Mouse (Mus musculus) lung, postnatal 14 days (tissue): ENCODE data around the gene Ppip5k2.
A peak's percentile ranks its signal among the peaks of the same experiment; 100 is the strongest.
"Not testable (repeated sequence)": the region's sequence is repeated elsewhere in the genome, so short reads cannot be mapped to it uniquely, and the experiment has no call there.

Source experiments
- DNase-seq: peaks from one replicate; pipeline ENCODE4 v3.0.0; 2021

Gene Ppip5k2

DNA sequence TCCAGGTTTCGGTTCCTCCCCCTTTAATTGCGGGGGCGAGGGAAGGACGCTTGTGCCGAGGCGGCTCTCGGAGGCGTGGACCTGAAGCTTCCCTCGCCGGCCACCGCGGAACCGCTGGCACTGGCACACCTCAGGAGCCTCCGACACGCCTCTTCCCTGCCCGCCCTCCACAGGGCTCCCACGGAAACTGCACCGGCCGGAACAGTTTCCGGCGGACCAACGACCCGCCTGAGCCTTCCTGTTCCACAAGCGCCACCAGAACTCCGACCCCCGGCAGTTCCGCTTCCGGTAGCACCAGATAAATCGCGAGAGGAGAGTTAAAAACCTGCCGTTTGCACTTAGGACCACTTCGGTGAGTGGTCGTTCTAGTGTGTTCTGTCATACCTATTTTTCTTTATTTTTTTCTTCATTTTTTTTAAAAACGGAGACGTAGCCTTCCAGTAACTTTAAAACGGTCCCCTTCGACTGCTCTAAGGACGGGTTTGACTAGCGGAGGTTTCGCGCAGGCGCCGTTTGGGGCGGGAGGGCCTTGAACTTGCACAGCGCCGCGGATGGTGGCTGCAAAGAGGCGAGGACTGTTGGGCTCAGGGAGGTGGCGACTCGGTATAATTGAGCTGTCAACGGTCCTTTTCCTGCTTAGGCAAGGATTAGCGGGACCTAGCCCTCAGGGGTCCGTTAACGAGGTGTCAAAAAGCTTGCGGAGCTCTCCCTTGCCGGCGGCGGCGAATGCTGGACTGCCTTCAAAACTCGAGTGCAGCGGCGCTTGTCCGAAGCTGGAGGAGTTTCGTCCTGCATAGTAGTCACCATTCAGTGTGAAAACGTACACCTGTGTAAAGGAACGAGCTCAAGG lies at the start of gene Ppip5k2, which contains the start of gene Gin1:
Ppip5k2 (minus strand) TSS at position 508 of the 850 bp plus-strand sequence.
Gin1 (plus strand) TSS at position 269 of the 850 bp plus-strand sequence.
- DNase-seq = peak; percentile 94

- no peak for DNase-seq
Observed at GRCm38 (mm10) chr1:97809255-97809912, 39.2 kb upstream of the Ppip5k2 start.

DNA sequence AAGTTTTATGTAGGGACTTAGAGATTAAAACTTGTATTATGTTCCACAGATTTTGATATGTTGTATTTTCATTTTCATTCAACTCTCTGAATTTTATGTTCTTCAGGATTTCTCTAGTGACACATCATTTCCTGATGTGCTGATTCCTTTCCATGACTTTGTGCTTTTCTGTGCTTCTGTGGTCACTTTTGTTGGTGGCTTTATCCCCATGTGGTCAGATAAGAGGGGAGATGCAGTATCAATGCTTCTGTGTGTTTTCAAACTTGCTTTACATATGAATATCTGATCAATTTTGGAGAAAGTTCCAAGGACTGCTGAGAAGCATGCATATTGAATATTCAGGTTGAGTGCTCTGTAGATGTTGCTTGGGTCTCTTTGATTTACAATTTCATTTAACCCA lies 34.3 kb upstream of the Ppip5k2 start:
- no peak for DNase-seq

GRCm38 (mm10) chr1:97802207-97802902 lies 32.1 kb upstream of the Ppip5k2 start:
- DNase-seq = no peak

- no peak for DNase-seq
Observed at GRCm38 (mm10) chr1:97795936-97796335, 25.7 kb upstream of the Ppip5k2 start.

GRCm38 (mm10) chr1:97794110-97794509 lies 23.9 kb upstream of the Ppip5k2 start:
- DNase-seq = no peak

- no peak for DNase-seq
Observed at GRCm38 (mm10) chr1:97788490-97788889, 18.3 kb upstream of the Ppip5k2 start.

DNA sequence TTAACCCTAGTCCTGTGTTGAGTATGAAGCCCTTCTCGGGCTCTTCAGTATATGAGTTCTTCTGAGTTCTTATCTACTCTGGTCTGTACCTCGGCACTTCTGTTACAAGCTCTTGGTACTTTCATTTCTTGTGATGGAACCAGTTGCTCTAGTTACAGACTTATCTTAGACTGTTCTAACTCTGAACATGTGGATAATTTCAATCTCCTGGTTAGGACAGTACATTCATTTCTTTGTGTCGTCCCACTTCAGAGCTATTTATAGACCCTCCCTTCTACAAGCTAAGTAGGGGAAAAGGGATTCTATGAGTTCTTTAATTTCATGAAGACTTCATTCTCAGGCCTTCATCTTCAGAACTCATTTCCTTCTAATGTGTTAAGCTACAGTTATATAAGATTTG lies 17.5 kb upstream of the Ppip5k2 start:
- no peak for DNase-seq

DNA sequence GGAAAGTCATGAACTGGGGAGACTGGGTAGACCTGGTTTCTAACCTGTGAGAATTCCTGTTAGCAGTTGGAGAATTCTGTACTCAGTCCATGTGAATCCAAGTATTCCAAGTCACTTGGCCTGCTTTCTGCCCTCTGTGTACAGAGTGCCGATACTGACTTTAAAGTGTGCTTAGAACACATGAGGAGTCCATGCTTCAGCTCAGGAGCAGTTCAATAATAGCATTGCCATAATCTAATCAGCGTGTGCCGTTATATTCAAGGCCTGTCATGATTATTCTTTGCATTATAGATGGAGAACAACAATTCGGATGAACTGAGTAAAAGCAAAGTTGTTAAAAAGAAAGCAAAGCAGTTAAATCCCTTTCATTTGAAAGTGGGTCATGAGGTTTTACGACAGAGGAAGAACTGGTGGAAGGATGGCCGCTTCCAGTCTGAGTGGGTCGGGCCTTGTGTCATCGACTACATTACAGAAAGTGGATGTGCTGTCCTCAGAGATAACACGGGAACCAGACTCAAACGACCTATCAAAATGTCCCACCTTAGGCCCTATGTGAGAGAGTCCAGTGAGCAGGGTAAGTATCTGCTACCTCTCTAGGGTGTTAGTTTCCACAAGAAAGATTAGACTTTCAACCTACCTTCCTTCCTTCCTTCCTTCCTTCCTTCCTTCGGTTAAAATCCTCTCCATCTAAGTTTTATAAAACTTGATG lies 15.6 kb upstream of the Ppip5k2 start:
- DNase-seq = no peak

- DNase-seq = no peak
Observed at GRCm38 (mm10) chr1:97784928-97785327, 14.7 kb upstream of the Ppip5k2 start.

DNA sequence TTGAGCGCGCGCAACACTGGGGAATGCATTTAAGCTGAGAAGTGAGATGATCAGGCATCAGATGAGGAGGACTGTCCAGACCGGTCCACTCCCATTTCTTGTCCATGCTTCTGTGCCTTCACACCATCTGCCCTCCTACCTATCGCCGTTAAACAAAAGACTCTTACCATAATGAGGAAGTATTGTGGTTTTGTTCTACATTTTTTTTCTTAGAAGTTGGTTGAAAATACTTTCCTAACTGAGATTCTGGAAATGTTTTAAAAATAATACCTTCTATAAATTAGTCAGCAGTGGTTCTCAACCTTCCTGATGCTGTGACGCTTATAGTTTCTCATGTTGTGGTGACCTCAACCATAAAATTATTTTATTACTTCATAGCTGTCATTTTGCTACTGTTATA lies 11.5 kb upstream of the Ppip5k2 start:
- no peak for DNase-seq

GRCm38 (mm10) chr1:97773973-97774372 lies 3.8 kb upstream of the Ppip5k2 start:
- no peak for DNase-seq

DNA sequence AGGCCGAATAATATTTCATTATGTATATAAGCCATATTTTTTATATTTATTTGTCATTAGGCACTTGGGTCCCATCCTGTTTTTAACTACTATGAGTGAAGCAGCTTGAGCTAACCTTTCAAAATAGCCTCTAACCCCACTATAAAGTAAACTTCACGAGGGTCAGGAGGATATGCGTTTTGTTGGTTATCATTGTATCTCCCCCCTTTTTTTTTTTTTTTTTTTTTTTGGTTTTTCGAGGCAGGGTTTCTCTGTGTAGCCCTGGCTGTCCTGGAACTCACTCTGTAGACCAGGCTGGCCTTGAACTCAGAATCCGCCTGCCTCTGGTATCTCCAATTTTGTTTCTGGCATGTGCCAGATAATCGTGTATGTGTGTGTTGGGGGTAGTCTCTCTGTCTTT lies 3.2 kb upstream of the Ppip5k2 start:
- no peak for DNase-seq

- no peak for DNase-seq
Observed at GRCm38 (mm10) chr1:97771727-97772126, 1.5 kb upstream of the Ppip5k2 start.

DNA sequence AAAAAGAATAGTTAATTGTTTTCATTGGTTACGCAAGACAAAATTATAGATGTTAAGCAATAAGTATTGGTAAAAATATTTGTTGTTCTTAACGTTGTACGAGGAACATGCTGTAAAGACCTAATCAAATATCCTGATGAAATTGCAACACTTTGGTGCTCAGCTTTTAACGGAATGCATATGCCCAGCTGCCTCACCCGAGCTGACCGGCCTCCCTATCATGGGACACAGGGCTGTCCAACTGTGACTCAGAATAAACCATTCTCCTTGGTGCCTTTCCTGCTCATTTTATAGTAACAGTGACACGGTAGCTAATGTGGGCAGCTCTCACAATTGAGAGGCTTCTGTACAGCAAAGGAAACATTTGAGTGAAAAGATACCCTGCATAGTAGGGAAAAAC lies 907 bp upstream of the Ppip5k2 start:
- DNase-seq = no peak

DNA sequence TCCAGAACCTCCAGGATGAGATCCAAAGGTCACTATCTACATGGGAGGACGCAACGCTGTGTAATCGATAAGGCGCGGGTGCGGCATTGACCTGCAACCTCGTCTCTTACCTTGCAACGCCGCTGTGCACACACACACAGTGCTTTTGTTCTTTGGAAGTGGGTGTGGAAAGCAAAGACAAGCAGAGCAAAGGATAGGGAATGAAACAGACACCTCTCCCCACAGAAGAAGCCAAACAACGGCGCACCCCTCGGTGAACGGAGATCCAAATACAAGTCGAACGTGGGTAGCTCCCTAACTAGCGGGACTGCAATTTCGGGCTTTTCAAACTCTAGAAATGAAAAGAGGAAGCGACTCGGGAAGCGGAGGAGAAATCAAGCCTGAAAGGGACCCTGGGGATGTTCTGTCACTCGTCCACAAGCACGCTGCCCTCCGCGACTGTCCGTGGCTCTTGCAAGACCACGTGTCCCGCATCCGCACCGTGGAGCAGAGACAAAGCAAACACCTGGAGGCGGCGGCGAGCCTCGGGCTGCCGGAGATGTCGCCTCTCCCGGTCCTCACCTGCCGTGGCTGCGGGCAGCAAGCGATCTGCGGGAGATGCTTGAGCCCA lies 812 bp downstream of the Ppip5k2 start:
- peak; percentile 4 for DNase-seq

DNA sequence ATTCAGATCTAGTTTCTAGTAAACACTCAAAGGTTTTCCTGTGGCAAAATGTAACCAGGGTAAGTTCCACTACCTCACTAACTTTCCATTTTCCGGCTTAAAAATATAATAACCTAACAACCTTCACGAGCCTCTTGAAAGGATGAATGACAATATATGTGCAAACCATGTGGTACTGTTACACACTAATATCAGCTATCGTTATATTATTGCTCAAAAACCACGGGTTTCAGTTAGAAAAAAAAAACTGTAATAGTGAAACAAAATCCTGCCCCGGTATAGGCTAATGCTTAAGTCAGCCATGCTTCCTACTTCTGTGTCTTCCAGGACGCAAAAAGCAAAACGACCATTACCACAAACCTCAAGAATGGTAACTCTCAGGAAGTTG lies 1.3 kb downstream of the Ppip5k2 start:
- no peak for DNase-seq

DNA sequence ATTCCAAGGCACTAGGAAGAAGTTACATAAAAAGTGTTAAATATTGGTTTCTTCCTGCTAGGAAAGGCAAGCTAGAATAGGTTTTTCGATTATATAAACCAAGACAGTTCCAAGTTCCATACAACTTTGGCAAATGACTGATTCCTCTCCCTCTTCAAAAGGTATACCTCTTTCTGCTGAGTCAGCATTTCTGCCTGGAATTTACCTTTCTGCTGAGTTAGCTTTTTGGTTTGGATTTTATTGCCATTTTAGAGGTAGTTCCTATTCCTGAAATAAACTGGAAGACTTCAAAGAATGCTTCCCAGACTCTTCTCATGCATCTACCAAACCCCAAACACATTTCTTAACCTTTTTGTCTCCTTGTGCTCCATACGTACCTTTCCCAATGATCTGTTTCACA lies 2.1 kb downstream of the Ppip5k2 start:
- no peak for DNase-seq

GRCm38 (mm10) chr1:97765712-97766111 lies 4.5 kb downstream of the Ppip5k2 start:
- DNase-seq = not testable (repeated sequence)

GRCm38 (mm10) chr1:97761477-97761876 lies 8.7 kb downstream of the Ppip5k2 start:
- no peak for DNase-seq

DNA sequence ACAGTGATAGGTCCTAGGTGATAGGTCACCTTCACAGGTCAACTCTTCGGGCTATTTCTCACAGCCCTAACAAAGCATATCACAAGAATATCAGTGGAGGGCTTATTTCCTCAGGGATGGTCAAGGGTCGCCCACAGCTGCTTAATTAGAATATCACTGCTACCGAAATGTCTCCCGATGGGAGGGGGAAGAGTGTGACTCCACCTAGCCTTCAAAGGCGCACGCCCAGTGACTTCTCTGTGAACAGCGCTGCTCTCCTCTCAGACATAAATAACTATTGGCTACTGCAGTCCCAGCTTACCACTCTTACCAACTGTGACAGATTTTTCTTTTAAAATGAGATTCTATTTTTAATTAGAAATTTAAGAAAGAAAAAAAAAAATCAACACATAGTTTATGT lies 9.6 kb downstream of the Ppip5k2 start:
- DNase-seq = no peak

DNA sequence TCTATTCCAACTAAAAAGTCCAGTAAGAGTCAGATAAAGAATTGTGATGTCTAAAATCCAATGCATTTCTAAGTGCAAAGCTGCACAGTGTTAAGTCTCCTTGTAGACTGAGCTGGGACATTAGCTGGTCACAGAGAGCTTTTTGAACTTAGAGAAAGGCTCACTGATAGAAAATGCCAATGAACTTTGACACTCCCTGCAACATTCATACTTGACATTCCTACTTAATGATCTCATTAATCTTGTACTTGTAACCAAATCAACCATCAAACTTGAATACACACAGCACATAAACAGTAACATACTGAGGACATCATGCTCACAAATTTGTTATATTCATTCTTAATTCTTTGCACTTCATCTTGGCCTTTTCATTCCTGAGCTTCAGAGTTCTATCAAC lies 10.4 kb downstream of the Ppip5k2 start:
- no peak for DNase-seq

- DNase-seq = no peak
Observed at GRCm38 (mm10) chr1:97754392-97754791, 15.8 kb downstream of the Ppip5k2 start.
